Mouse (Mus musculus) E14TG2a.4 (cell line): Measurements from ENCODE around the gene Stag1.

Experiments used
- CTCF ChIP-seq: conservative IDR thresholded peaks from 2 replicates; pipeline ENCODE4 v1.5.1; 2014; ENCODE audit warnings: low read length
- NANOG ChIP-seq: IDR thresholded peaks from 2 replicates; pipeline ENCODE4 v1.6.1; 2014; ENCODE audit warnings: borderline replicate concordance, low read length, mixed read lengths
- POU5F1 ChIP-seq: IDR thresholded peaks from 2 replicates; pipeline ENCODE4 v1.6.1; 2014; ENCODE audit warnings: low read length, borderline replicate concordance

GRCm38 (mm10) chr9:100944677-100945365 is 347.2 kb downstream of the Stag1 start:
- TF ChIP-seq CTCF (no peak), POU5F1 (no peak), NANOG (no peak)
